Mouse (Mus musculus) embryonic facial prominence, embryonic 11.5 days (tissue): ENCODE measurements around the gene Rbms1. TPM values are rescaled to one million over a fixed set of nuclear protein-coding genes. Genes with fewer than 3 reads are reported as not detected.

Experiments used
- ATAC-seq: fragments of 200-750 bp; cut with Nextera tagmentation; replicated peaks from 2 replicates; pipeline ENCODE4 v1.8.0; 2017; ENCODE audit warnings: low read depth; ENCODE audit not compliant: insufficient number of reproducible peaks, low FRiP score, low TSS enrichment
- DNase-seq: peaks from one replicate; pipeline ENCODE4 v3.0.0-alpha.2; 2015; ENCODE audit warnings: low spot score
- H3K27ac ChIP-seq: fragments of 300-500 bp; sonication (generic); replicated peaks from 2 replicates; pipeline ENCODE4 v1.5.1; 2014; ENCODE audit warnings: mild to moderate bottlenecking, low read depth, low read length, control low read depth
- H3K27me3 ChIP-seq: fragments of 300-500 bp; sonication (generic); 2 replicates; pipeline ENCODE4 v1.6.1; 2014; ENCODE audit warnings: mild to moderate bottlenecking, low read length, moderate library complexity, mixed read lengths; ENCODE audit not compliant: control insufficient read depth, insufficient read depth
- H3K36me3 ChIP-seq: fragments of 300-500 bp; sonication (generic); replicated peaks from 2 replicates; pipeline ENCODE4 v1.6.1; 2014; ENCODE audit warnings: low read depth, mild to moderate bottlenecking, low read length, moderate library complexity, mixed read lengths; ENCODE audit not compliant: control insufficient read depth, insufficient read depth
- H3K4me1 ChIP-seq: fragments of 300-500 bp; sonication (generic); 2 replicates; pipeline ENCODE4 v1.6.1; 2014; ENCODE audit warnings: low read length, mixed read lengths; ENCODE audit not compliant: control insufficient read depth, insufficient read depth
- H3K4me2 ChIP-seq: fragments of 300-500 bp; sonication (generic); 2 replicates; pipeline ENCODE4 v1.6.1; 2014; ENCODE audit warnings: low read depth, mild to moderate bottlenecking, control low read depth, low read length, moderate library complexity
- H3K4me3 ChIP-seq: fragments of 300-500 bp; sonication (generic); 2 replicates; pipeline ENCODE4 v1.5.1; 2014; ENCODE audit warnings: low read depth, low read length, control low read depth
- H3K9ac ChIP-seq: fragments of 300-500 bp; sonication (generic); replicated peaks from 2 replicates; pipeline ENCODE4 v1.6.1; 2014; ENCODE audit warnings: mild to moderate bottlenecking, control low read depth, low read length
- H3K9me3 ChIP-seq: fragments of 300-500 bp; sonication (generic); replicated peaks from 2 replicates; pipeline ENCODE4 v1.6.1; 2016; ENCODE audit warnings: mild to moderate bottlenecking, low read length, inconsistent platforms, mixed read lengths; ENCODE audit not compliant: control insufficient read depth
- WGBS: fragments of 180-500 bp; shearing (Covaris S2); extraction: QIAGEN DNeasy Blood & Tissue Kit; methylation state at CpG from one replicate; pipeline ENCODE4 v1.1.7; 2014; 5-methylcytosine and 5-hydroxymethylcytosine counted together
- polyA plus RNA-seq: library from polyadenylated mRNA; unstranded; fragments of >200 nt; fragmentation: Nextera tagmentation; extraction: Ambion mirVana; gene quantifications from 2 replicates; pipeline ENCODE4 v1.2.1, GENCODE M21; 2014

The Rbms1 gene
- polyA plus RNA-seq, 1 experiment from 2014 or later = 103 TPM

GRCm38 (mm10) chr2:60818632-60819031, 144.4 kb downstream of the Rbms1 start:
- no peaks in the 10 kb centered on the region for H3K4me1 ChIP-seq
- no peak overlapping the region for H3K27ac ChIP-seq
- H3K9ac ChIP-seq = no peak overlapping the region
- WGBS = 3% methylated on average over 2 of the region's 2 CpGs
- no peaks in the 10 kb centered on the region for H3K27me3 ChIP-seq
- no peaks in the 10 kb centered on the region for H3K9me3 ChIP-seq
- ATAC-seq (no peak), DNase-seq (peak; percentile 45)
- no peaks in the 10 kb centered on the region for H3K36me3 ChIP-seq
- no peak overlapping the region for H3K4me2 ChIP-seq
- H3K4me3 ChIP-seq = no peak overlapping the region

- H3K4me2 ChIP-seq = no peak overlapping the region
- 84% methylated on average over 2 of the region's 2 CpGs for WGBS
- H3K4me1 ChIP-seq = peaks cover 2% of the 10 kb centered on the region; the same call in 1 of the 2 replicates
- H3K27ac ChIP-seq = no peak overlapping the region
- no peaks in the 10 kb centered on the region for H3K9me3 ChIP-seq
- no peak for ATAC-seq
- no peak for DNase-seq
- H3K9ac ChIP-seq = no peak overlapping the region
- no peak overlapping the region for H3K4me3 ChIP-seq
- H3K36me3 ChIP-seq = no peaks in the 10 kb centered on the region
- no peaks in the 10 kb centered on the region for H3K27me3 ChIP-seq
These were observed 146.7 kb downstream of the Rbms1 start for GRCm38 (mm10) chr2:60816307-60816706.

- Histone ChIP-seq H3K9ac (no peak overlapping the region), H3K9me3 (no peaks in the 10 kb centered on the region), H3K4me3 (no peak overlapping the region), H3K27me3 (no peaks in the 10 kb centered on the region), H3K4me1 (peaks cover 2% of the 10 kb centered on the region; the same call in 1 of the 2 replicates), H3K4me2 (no peak overlapping the region), H3K27ac (no peak overlapping the region), H3K36me3 (no peaks in the 10 kb centered on the region)
- DNase-seq (no peak), ATAC-seq (no peak)
- 86% methylated on average over 6 of the region's 6 CpGs for WGBS
These were observed 148.2 kb downstream of the Rbms1 start for GRCm38 (mm10) chr2:60814788-60815187.

- Histone ChIP-seq H3K27me3 (no peaks in the 10 kb centered on the region), H3K36me3 (no peaks in the 10 kb centered on the region), H3K9ac (no peak overlapping the region), H3K9me3 (no peaks in the 10 kb centered on the region), H3K4me2 (no peak overlapping the region), H3K4me3 (no peak overlapping the region), H3K4me1 (peaks cover 2% of the 10 kb centered on the region; the same call in 1 of the 2 replicates), H3K27ac (no peak overlapping the region)
- no peak for ATAC-seq
- WGBS = 85% methylated on average over 12 of the region's 12 CpGs
- no peak for DNase-seq
These were observed 150.0 kb downstream of the Rbms1 start for GRCm38 (mm10) chr2:60812949-60813348.

- H3K27ac ChIP-seq = no peak overlapping the region
- H3K9me3 ChIP-seq = no peaks in the 10 kb centered on the region
- H3K36me3 ChIP-seq = no peaks in the 10 kb centered on the region
- no peaks in the 10 kb centered on the region for H3K27me3 ChIP-seq
- peaks cover 2% of the 10 kb centered on the region; the same call in 1 of the 2 replicates for H3K4me1 ChIP-seq
- no peak overlapping the region for H3K4me3 ChIP-seq
- DNase-seq (no peak), ATAC-seq (no peak)
- no peak overlapping the region for H3K9ac ChIP-seq
- no peak overlapping the region; the same call in 1 of the 2 replicates for H3K4me2 ChIP-seq
These were observed 152.4 kb downstream of the Rbms1 start for GRCm38 (mm10) chr2:60810617-60811016.

- Histone ChIP-seq H3K27ac (no peak overlapping the region), H3K4me3 (no peak overlapping the region), H3K9me3 (no peaks in the 10 kb centered on the region), H3K27me3 (no peaks in the 10 kb centered on the region), H3K36me3 (no peaks in the 10 kb centered on the region), H3K4me2 (no peak overlapping the region), H3K4me1 (peaks cover 2% of the 10 kb centered on the region; the same call in 1 of the 2 replicates), H3K9ac (no peak overlapping the region)
- ATAC-seq = peak; percentile 29; the same call in 1 of the 2 replicates
- no peak for DNase-seq
- WGBS = 48% methylated on average over 7 of the region's 7 CpGs
These were observed 153.5 kb downstream of the Rbms1 start for GRCm38 (mm10) chr2:60809441-60809921.

GRCm38 (mm10) chr2:60808822-60809221, 154.2 kb downstream of the Rbms1 start:
- no peaks in the 10 kb centered on the region for H3K9me3 ChIP-seq
- H3K4me1 ChIP-seq = peaks cover 2% of the 10 kb centered on the region; the same call in 1 of the 2 replicates
- ATAC-seq (no peak), DNase-seq (no peak)
- H3K4me3 ChIP-seq = no peak overlapping the region
- no peaks in the 10 kb centered on the region for H3K27me3 ChIP-seq
- H3K36me3 ChIP-seq = no peaks in the 10 kb centered on the region
- H3K4me2 ChIP-seq = no peak overlapping the region
- WGBS = 83% methylated on average over 6 of the region's 6 CpGs
- no peak overlapping the region for H3K27ac ChIP-seq
- no peak overlapping the region for H3K9ac ChIP-seq

GRCm38 (mm10) chr2:60807341-60808195, 155.4 kb downstream of the Rbms1 start:
- Histone ChIP-seq H3K9me3 (no peaks in the 10 kb centered on the region), H3K27ac (no peak overlapping the region), H3K4me3 (no peak overlapping the region), H3K4me1 (peaks cover 4% of the 10 kb centered on the region; the same call in 1 of the 2 replicates), H3K36me3 (no peaks in the 10 kb centered on the region), H3K4me2 (no peak overlapping the region), H3K27me3 (no peaks in the 10 kb centered on the region), H3K9ac (no peak overlapping the region)
- DNase-seq (no peak), ATAC-seq (no peak)
- 69% methylated on average over 11 of the region's 11 CpGs for WGBS
